8 mouse cellular contexts compared by ENCODE assay signal in genomic region chr7:80689221-80689591, GRCm38 (mm10). TPM values are rescaled to one million over a fixed set of nuclear protein-coding genes. Genes with fewer than 3 reads are reported as not detected.
DNase-seq lines count a peak whose midpoint lies in the region; ATAC-seq and TF ChIP-seq lines count a peak whose summit lies in the region.

No protein-coding gene starts in this region.

- H3K9ac ChIP-seq in hindbrain, embryonic 13.5 days, result peak overlapping the region; percentile 95
- H3K9ac ChIP-seq in lung, postnatal 0 days (replicated peaks; ENCODE audit: low read depth), result peak overlapping the region; percentile 89

- DNase-seq in cerebellum, adult 2 months, result peak in 1 of 2 experiments; percentile 51
- no peak for DNase-seq in cerebellum, adult 9-10 months
- no peak for DNase-seq in lung, postnatal 0 days (ENCODE audit: low spot score)
- no peak for DNase-seq in c-Kit-positive CD71-positive TER-119-positive erythroid progenitor cells, embryonic 14.5 days (ENCODE audit: low spot score)
- no peak for DNase-seq in embryo, embryonic 11 days

- H3K4me3 ChIP-seq in cerebellum, adult 2 months (replicated peaks; ENCODE audit: insufficient read depth, low read depth, low read length), result peak overlapping the region; percentile 95
- peak overlapping the region; percentile 26 for H3K4me3 ChIP-seq in embryonic fibroblast, embryonic 13.5 days (ENCODE audit: insufficient read depth, low read length)
- peak overlapping the region; percentile 87 for H3K4me3 ChIP-seq in hindbrain, embryonic 13.5 days
- H3K4me3 ChIP-seq in lung, postnatal 0 days (ENCODE audit: low read depth, low read length), result peak overlapping the region; percentile 95

- H3K4me1 ChIP-seq in cerebellum, adult 2 months (ENCODE audit: control insufficient read depth, insufficient read depth, low read length), result peaks cover 11% of the 10 kb centered on the region; the same call in 1 of the 2 replicates
- H3K4me1 ChIP-seq in embryonic fibroblast, embryonic 13.5 days (ENCODE audit: control insufficient read depth, insufficient read depth, low read length), result peaks cover 5% of the 10 kb centered on the region; the same call in 1 of the 2 replicates
- peaks cover 27% of the 10 kb centered on the region for H3K4me1 ChIP-seq in hindbrain, embryonic 13.5 days (replicated peaks)
- H3K4me1 ChIP-seq in lung, postnatal 0 days (ENCODE audit: insufficient read depth, low read depth, low read length), result peaks cover 5% of the 10 kb centered on the region; the same call in 1 of the 2 replicates

- no peak for TF ChIP-seq EP300 in lung, postnatal 0 days (IDR thresholded peaks at IDR 0.05)

- no peaks in the 10 kb centered on the region for H3K9me3 ChIP-seq in hindbrain, embryonic 13.5 days
- H3K9me3 ChIP-seq in lung, postnatal 0 days (ENCODE audit: low read length), result no peaks in the 10 kb centered on the region

- peak overlapping the region; percentile 97 for H3K27ac ChIP-seq in cerebellum, adult 2 months (ENCODE audit: insufficient read depth, low read length)
- peak overlapping the region; percentile 89 for H3K27ac ChIP-seq in embryonic fibroblast, embryonic 13.5 days (ENCODE audit: insufficient read depth, low read length)
- peak overlapping the region; percentile 96 for H3K27ac ChIP-seq in hindbrain, embryonic 13.5 days
- H3K27ac ChIP-seq in lung, postnatal 0 days (ENCODE audit: low read length), result peak overlapping the region; percentile 97

- no peaks in the 10 kb centered on the region for H3K27me3 ChIP-seq in cerebellum, adult 2 months (ENCODE audit: control insufficient read depth, insufficient read depth, low read length)
- no peaks in the 10 kb centered on the region for H3K27me3 ChIP-seq in hindbrain, embryonic 13.5 days
- H3K27me3 ChIP-seq in lung, postnatal 0 days (replicated peaks; ENCODE audit: insufficient read depth, low read length), result no peaks in the 10 kb centered on the region

- no peaks in the 10 kb centered on the region for H3K36me3 ChIP-seq in hindbrain, embryonic 13.5 days
- no peaks in the 10 kb centered on the region for H3K36me3 ChIP-seq in lung, postnatal 0 days (ENCODE audit: insufficient read depth, low read length)

- peak; percentile 56 for ATAC-seq in CD4-positive, CD25-positive, alpha-beta regulatory T cell, adult 4 months
- ATAC-seq in hindbrain, embryonic 13.5 days (ENCODE audit: low FRiP score), result peak; percentile 5; the same call in 1 of the 2 replicates
- ATAC-seq in lung, postnatal 0 days, result no peak

- TF ChIP-seq CTCF in cerebellum, adult 2 months (IDR thresholded peaks at IDR 0.05; ENCODE audit: borderline replicate concordance, insufficient read depth, low read depth, low read length), result no peak
- no peak for TF ChIP-seq CTCF in embryonic fibroblast, embryonic 13.5 days (IDR thresholded peaks at IDR 0.05; ENCODE audit: borderline replicate concordance, insufficient read depth, low read length)
- no peak for TF ChIP-seq CTCF in lung, postnatal 0 days (IDR thresholded peaks at IDR 0.05)

- no peak for TF ChIP-seq POLR2A in cerebellum, adult 2 months (IDR thresholded peaks at IDR 0.05; ENCODE audit: borderline replicate concordance, insufficient read depth, low read length)
- TF ChIP-seq POLR2A in embryonic fibroblast, embryonic 13.5 days (IDR thresholded peaks at IDR 0.05; ENCODE audit: low read depth, low read length), result no peak

- WGBS in cerebellum, adult 2 months, result 7% methylated on average over 10 of the region's 10 CpGs
- 20% methylated on average over 10 of the region's 10 CpGs for WGBS in hindbrain, embryonic 13.5 days
- 26% methylated on average over 10 of the region's 10 CpGs for WGBS in lung, postnatal 0 days

- peak overlapping the region; percentile 69 for H3K4me2 ChIP-seq in hindbrain, embryonic 13.5 days
- peak overlapping the region; percentile 84 for H3K4me2 ChIP-seq in lung, postnatal 0 days (replicated peaks; ENCODE audit: low read depth, low read length)

RNA-seq across cellular contexts. Expression of gene Crtc3, which starts 0.5 kb away (rescaled TPM):
- polyA plus RNA-seq in cerebellum, adult 2 months (2012; rRNA removed), result 21.7 and 24.8 TPM in 2 replicates
- 10 to 100 TPM; 17.1 to 21.3 TPM for polyA plus RNA-seq in CD4-positive, CD25-positive, alpha-beta regulatory T cell, adult 4 months (2017; shearing (Covaris generic))
- polyA plus RNA-seq in embryonic fibroblast, embryonic 13.5 days (2011; ENCODE audit: insufficient read length, low read depth, missing spikeins), result 21.6 and 27.7 TPM in 2 replicates
- 14.3 and 16.5 TPM in 2 replicates for polyA plus RNA-seq in hindbrain, embryonic 13.5 days (2015; fragmentation: Nextera tagmentation; extraction: Ambion mirVana)
- polyA plus RNA-seq in lung, postnatal 0 days (2015; fragmentation: Nextera tagmentation; extraction: Ambion mirVana), result 19.7 and 20.1 TPM in 2 replicates

Comparison
In these comparisons a context has a peak if more than half of its experiments do, and no peak if none do; other contexts are left out.
1. H3K4me3 ChIP-seq: peak in every context shown above with its lines; median percentile 95 in cerebellum, adult 2 months; 95 in lung, postnatal 0 days; 87 in hindbrain, embryonic 13.5 days; 26 in embryonic fibroblast, embryonic 13.5 days.